Mouse (Mus musculus): ENCODE data around the gene Abca7. TPM values are rescaled to one million over a fixed set of nuclear protein-coding genes. Genes with fewer than 3 reads are reported as not detected.
"Not testable (repeated sequence)": the region's sequence is repeated elsewhere in the genome, so short reads cannot be mapped to it uniquely, and the experiment has no call there.

The Abca7 gene
- 3.7 and 4.0 TPM in 2 replicates for polyA plus RNA-seq (2015; fragmentation: Nextera tagmentation; extraction: Ambion mirVana)

GRCm38 (mm10) chr10:79996272-79997033 is at the start of gene Abca7:
Gene Abca7, plus strand, starts transcription at chr10:79996494.
- Histone ChIP-seq H3K9ac (peak within 1 kb of the TSS; percentile 19; the same call in 1 of the 2 replicates), H3K4me2 (replicated peaks) (peak within 1 kb of the TSS; percentile 88), H3K4me3 (replicated peaks) (peak within 1 kb of the TSS; percentile 54), H3K27ac (replicated peaks) (peak within 1 kb of the TSS; percentile 73), H3K36me3 (peaks cover 45% of the 10 kb centered on the region), H3K9me3 (replicated peaks) (no peaks in the 10 kb centered on the region), H3K27me3 (no peaks in the 10 kb centered on the region), H3K4me1 (peaks cover 28% of the 10 kb centered on the region)
- WGBS: under 1% methylated on average over 34 of the region's 34 CpGs
- peak; percentile 89 for ATAC-seq (ENCODE audit: insufficient number of reproducible peaks, low FRiP score, low TSS enrichment, low read depth)

GRCm38 (mm10) chr10:79946752-79947322 is 49.5 kb upstream of the Abca7 start:
- WGBS: 38% methylated on average over 7 of the region's 7 CpGs
- H3K4me2 ChIP-seq (replicated peaks): 0 out of 2 replicates have a peak overlapping the region, but pooled peaks have one; percentile 4
- H3K27ac ChIP-seq (replicated peaks): peak overlapping the region; percentile 3; the same call in 1 of the 2 replicates

GRCm38 (mm10) chr10:79947502-79947901 is 48.8 kb upstream of the Abca7 start:
- Histone ChIP-seq H3K27me3 (no peaks in the 10 kb centered on the region), H3K4me3 (replicated peaks) (no peak overlapping the region), H3K9ac (no peak overlapping the region), H3K4me1 (peaks cover 43% of the 10 kb centered on the region), H3K9me3 (replicated peaks) (no peaks in the 10 kb centered on the region), H3K36me3 (peaks cover 41% of the 10 kb centered on the region), H3K4me2 (replicated peaks) (no peak overlapping the region), H3K27ac (replicated peaks) (no peak overlapping the region)
- WGBS: 78% methylated on average over 6 of the region's 6 CpGs
- ATAC-seq (ENCODE audit: insufficient number of reproducible peaks, low FRiP score, low TSS enrichment, low read depth): no peak

More at GRCm38 (mm10) chr10:79946752-79947322, 49.5 kb upstream of the Abca7 start:
- H3K4me3 ChIP-seq (replicated peaks): no peak overlapping the region
- H3K36me3 ChIP-seq: peaks cover 46% of the 10 kb centered on the region
- H3K9me3 ChIP-seq (replicated peaks): no peaks in the 10 kb centered on the region
- peaks cover 43% of the 10 kb centered on the region for H3K4me1 ChIP-seq
- no peaks in the 10 kb centered on the region for H3K27me3 ChIP-seq
- no peak; the same call in 1 of the 2 replicates for ATAC-seq (ENCODE audit: insufficient number of reproducible peaks, low FRiP score, low TSS enrichment, low read depth)
- no peak overlapping the region for H3K9ac ChIP-seq

GRCm38 (mm10) chr10:79949873-79950272 is 46.4 kb upstream of the Abca7 start:
- no peak overlapping the region for H3K4me3 ChIP-seq (replicated peaks)
- no peak overlapping the region for H3K9ac ChIP-seq
- H3K4me1 ChIP-seq: peaks cover 22% of the 10 kb centered on the region
- no peaks in the 10 kb centered on the region for H3K27me3 ChIP-seq
- peaks cover 54% of the 10 kb centered on the region for H3K36me3 ChIP-seq
- H3K27ac ChIP-seq (replicated peaks): no peak overlapping the region
- 82% methylated on average over 4 of the region's 4 CpGs for WGBS
- no peaks in the 10 kb centered on the region for H3K9me3 ChIP-seq (replicated peaks)
- no peak for ATAC-seq (ENCODE audit: insufficient number of reproducible peaks, low FRiP score, low TSS enrichment, low read depth)
- H3K4me2 ChIP-seq (replicated peaks): no peak overlapping the region

- Histone ChIP-seq H3K27ac (replicated peaks) (no peak overlapping the region), H3K36me3 (peaks cover 54% of the 10 kb centered on the region), H3K4me3 (replicated peaks) (no peak overlapping the region), H3K9me3 (replicated peaks) (no peaks in the 10 kb centered on the region), H3K4me2 (replicated peaks) (no peak overlapping the region), H3K9ac (no peak overlapping the region), H3K4me1 (peaks cover 14% of the 10 kb centered on the region), H3K27me3 (no peaks in the 10 kb centered on the region)
- 82% methylated on average over 18 of the region's 18 CpGs for WGBS
- ATAC-seq (ENCODE audit: insufficient number of reproducible peaks, low FRiP score, low TSS enrichment, low read depth): no peak
These were observed 45.6 kb upstream of the Abca7 start for GRCm38 (mm10) chr10:79950661-79951060.

GRCm38 (mm10) chr10:79953946-79954345 is 42.3 kb upstream of the Abca7 start:
- Histone ChIP-seq H3K36me3 (peaks cover 41% of the 10 kb centered on the region), H3K4me2 (replicated peaks) (no peak overlapping the region), H3K27me3 (no peaks in the 10 kb centered on the region), H3K9me3 (replicated peaks) (no peaks in the 10 kb centered on the region), H3K9ac (no peak overlapping the region), H3K4me3 (replicated peaks) (no peak overlapping the region), H3K4me1 (peaks cover 4% of the 10 kb centered on the region), H3K27ac (replicated peaks) (no peak overlapping the region)
- 87% methylated on average over 6 of the region's 6 CpGs for WGBS
- no peak for ATAC-seq (ENCODE audit: insufficient number of reproducible peaks, low FRiP score, low TSS enrichment, low read depth)

GRCm38 (mm10) chr10:79955691-79956090 is 40.6 kb upstream of the Abca7 start:
- Histone ChIP-seq H3K27ac (replicated peaks) (no peak overlapping the region; the same call in 1 of the 2 replicates), H3K36me3 (peaks cover 24% of the 10 kb centered on the region), H3K9ac (no peak overlapping the region), H3K4me2 (replicated peaks) (no peak overlapping the region), H3K27me3 (no peaks in the 10 kb centered on the region), H3K4me1 (peaks cover 9% of the 10 kb centered on the region), H3K4me3 (replicated peaks) (no peak overlapping the region), H3K9me3 (replicated peaks) (no peaks in the 10 kb centered on the region)
- 58% methylated on average over 9 of the region's 9 CpGs for WGBS
- ATAC-seq (ENCODE audit: insufficient number of reproducible peaks, low FRiP score, low TSS enrichment, low read depth): no peak

- Histone ChIP-seq H3K4me3 (replicated peaks) (no peak overlapping the region), H3K4me1 (peaks cover 14% of the 10 kb centered on the region), H3K9ac (no peak overlapping the region), H3K27ac (replicated peaks) (no peak overlapping the region), H3K27me3 (no peaks in the 10 kb centered on the region), H3K36me3 (peaks cover 14% of the 10 kb centered on the region), H3K4me2 (replicated peaks) (no peak overlapping the region), H3K9me3 (replicated peaks) (no peaks in the 10 kb centered on the region)
- 33% methylated on average over 4 of the region's 4 CpGs for WGBS
- no peak for ATAC-seq (ENCODE audit: insufficient number of reproducible peaks, low FRiP score, low TSS enrichment, low read depth)
These were observed 39.6 kb upstream of the Abca7 start for GRCm38 (mm10) chr10:79956643-79957154.

GRCm38 (mm10) chr10:79958140-79958816 is 38.0 kb upstream of the Abca7 start:
- peak overlapping the region; percentile 30; the same call in 1 of the 2 replicates for H3K4me2 ChIP-seq (replicated peaks)
- H3K4me3 ChIP-seq (replicated peaks): no peak overlapping the region
- no peaks in the 10 kb centered on the region for H3K27me3 ChIP-seq
- peaks cover 17% of the 10 kb centered on the region for H3K36me3 ChIP-seq
- WGBS: 14% methylated on average over 21 of the region's 21 CpGs
- no peak overlapping the region for H3K9ac ChIP-seq
- no peak for ATAC-seq (ENCODE audit: insufficient number of reproducible peaks, low FRiP score, low TSS enrichment, low read depth)
- H3K27ac ChIP-seq (replicated peaks): no peak overlapping the region
- peaks cover 14% of the 10 kb centered on the region for H3K4me1 ChIP-seq
- H3K9me3 ChIP-seq (replicated peaks): no peaks in the 10 kb centered on the region

GRCm38 (mm10) chr10:79959412-79959811 is 36.9 kb upstream of the Abca7 start:
- peak overlapping the region; percentile 76 for H3K4me2 ChIP-seq (replicated peaks)
- 33% methylated on average over 10 of the region's 10 CpGs for WGBS
- not testable (repeated sequence) for H3K9me3 ChIP-seq (replicated peaks)

More at GRCm38 (mm10) chr10:79959412-79959811, 36.9 kb upstream of the Abca7 start:
- peak overlapping the region; percentile 100 for H3K4me3 ChIP-seq (replicated peaks)
- peaks cover 14% of the 10 kb centered on the region for H3K4me1 ChIP-seq
- H3K27me3 ChIP-seq; H3K27ac ChIP-seq (replicated peaks); ATAC-seq (ENCODE audit: insufficient number of reproducible peaks, low FRiP score, low TSS enrichment, low read depth); H3K9ac ChIP-seq: not testable (repeated sequence)
- H3K36me3 ChIP-seq: peaks cover 24% of the 10 kb centered on the region
